Mouse (Mus musculus) forebrain, embryonic 12.5 days (tissue): ENCODE data around the gene Nol4l. TPM values are rescaled to one million over a fixed set of nuclear protein-coding genes. Genes with fewer than 3 reads are reported as not detected.

Source experiments
- ATAC-seq: fragments of 200-750 bp; cut with Nextera tagmentation; 2 replicates; pipeline ENCODE4 v1.8.0; 2017; ENCODE audit warnings: moderate TSS enrichment; ENCODE audit not compliant: low FRiP score
- H3K27ac ChIP-seq: fragments of 300-500 bp; sonication (generic); 2 replicates; pipeline ENCODE4 v1.5.1; 2016; ENCODE audit warnings: mild to moderate bottlenecking
- H3K27me3 ChIP-seq: fragments of 300-500 bp; sonication (generic); 2 replicates; pipeline ENCODE4 v1.6.1; 2016; ENCODE audit warnings: mild to moderate bottlenecking
- H3K36me3 ChIP-seq: fragments of 300-500 bp; sonication (generic); replicated peaks from 2 replicates; pipeline ENCODE4 v1.6.1; 2016; ENCODE audit warnings: mild to moderate bottlenecking
- H3K4me1 ChIP-seq: fragments of 300-500 bp; sonication (generic); 2 replicates; pipeline ENCODE4 v1.6.1; 2016
- H3K4me2 ChIP-seq: fragments of 300-500 bp; sonication (generic); 2 replicates; pipeline ENCODE4 v1.6.1; 2016; ENCODE audit warnings: mild to moderate bottlenecking, moderate library complexity
- H3K4me3 ChIP-seq: fragments of 300-500 bp; sonication (generic); replicated peaks from 2 replicates; pipeline ENCODE4 v1.5.1; 2016; ENCODE audit warnings: mild to moderate bottlenecking
- H3K9ac ChIP-seq: fragments of 300-500 bp; sonication (generic); 2 replicates; pipeline ENCODE4 v1.6.1; 2016; ENCODE audit warnings: mild to moderate bottlenecking
- H3K9me3 ChIP-seq: fragments of 300-500 bp; sonication (generic); 2 replicates; pipeline ENCODE4 v1.6.1; 2016
- WGBS: fragments of 180-500 bp; shearing (Covaris S2); methylation state at CpG from one replicate; pipeline ENCODE4 v1.1.7; 2016; 5-methylcytosine and 5-hydroxymethylcytosine counted together
- polyA plus RNA-seq: library from polyadenylated mRNA; unstranded; fragments of >200 nt; fragmentation: Nextera tagmentation; extraction: Ambion mirVana; gene quantifications from 2 replicates; pipeline ENCODE4 v1.2.1, GENCODE M21; 2016

Gene Nol4l
- polyA plus RNA-seq, 1 experiment from 2014 or later = 31.4 TPM

DNA sequence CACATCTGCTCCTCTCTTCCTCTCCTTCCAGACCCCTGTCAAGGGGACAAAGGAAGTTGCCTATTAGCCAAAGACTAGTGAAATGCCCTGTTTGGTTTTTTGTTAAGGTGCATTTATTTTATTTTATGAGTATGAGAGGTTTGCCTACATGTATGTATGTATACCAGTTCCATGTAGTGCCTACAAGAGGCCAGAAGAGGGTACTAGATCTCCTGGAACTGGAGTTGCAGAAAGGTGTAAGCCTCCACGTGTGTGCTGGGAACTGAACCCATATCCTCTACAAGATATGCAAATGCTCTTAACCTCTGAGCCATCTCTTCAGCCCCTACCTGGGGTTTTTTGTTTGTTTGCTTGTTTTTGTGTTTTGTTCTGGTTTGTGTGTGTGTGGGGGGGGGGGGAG is 4.2 kb upstream of the Nol4l start:
- Histone ChIP-seq H3K4me1 (peaks cover 7% of the 10 kb centered on the region), H3K9ac (no peak overlapping the region), H3K27ac (no peak overlapping the region), H3K9me3 (no peaks in the 10 kb centered on the region), H3K4me2 (no peak overlapping the region), H3K27me3 (peaks cover 20% of the 10 kb centered on the region), H3K4me3 (no peak overlapping the region), H3K36me3 (no peaks in the 10 kb centered on the region)
- no peak for ATAC-seq
- WGBS = 62% methylated on average over 1 of the region's 1 CpGs

DNA sequence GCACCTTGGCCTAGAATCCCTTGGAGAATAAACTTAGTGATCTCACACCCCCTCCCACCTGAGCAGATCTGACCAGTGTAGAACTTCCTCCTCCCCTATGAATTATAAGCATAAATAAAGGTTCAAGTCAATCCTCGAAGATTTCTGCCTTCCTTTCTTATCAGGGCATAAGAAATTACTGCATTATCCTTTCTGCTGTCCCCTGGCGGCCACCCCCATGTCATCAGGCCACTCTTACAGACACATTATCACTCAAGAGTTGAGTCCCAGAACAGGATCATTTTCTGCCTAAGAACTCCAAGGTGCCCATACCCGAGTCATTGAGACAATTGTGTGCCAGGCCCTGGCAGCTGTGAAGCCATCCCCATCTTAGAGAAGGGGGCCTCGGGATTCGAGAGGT is 1.2 kb upstream of the Nol4l start:
- H3K9me3 ChIP-seq = no peaks in the 10 kb centered on the region
- no peak overlapping the region for H3K9ac ChIP-seq
- peaks cover 36% of the 10 kb centered on the region for H3K4me1 ChIP-seq
- H3K4me2 ChIP-seq = peak overlapping the region; percentile 98; the same call in 1 of the 2 replicates
- 55% methylated on average over 5 of the region's 5 CpGs for WGBS
- no peak for ATAC-seq
- no peak overlapping the region for H3K27ac ChIP-seq
- H3K36me3 ChIP-seq = no peaks in the 10 kb centered on the region
- H3K27me3 ChIP-seq = peaks cover 33% of the 10 kb centered on the region
- no peak overlapping the region for H3K4me3 ChIP-seq

DNA sequence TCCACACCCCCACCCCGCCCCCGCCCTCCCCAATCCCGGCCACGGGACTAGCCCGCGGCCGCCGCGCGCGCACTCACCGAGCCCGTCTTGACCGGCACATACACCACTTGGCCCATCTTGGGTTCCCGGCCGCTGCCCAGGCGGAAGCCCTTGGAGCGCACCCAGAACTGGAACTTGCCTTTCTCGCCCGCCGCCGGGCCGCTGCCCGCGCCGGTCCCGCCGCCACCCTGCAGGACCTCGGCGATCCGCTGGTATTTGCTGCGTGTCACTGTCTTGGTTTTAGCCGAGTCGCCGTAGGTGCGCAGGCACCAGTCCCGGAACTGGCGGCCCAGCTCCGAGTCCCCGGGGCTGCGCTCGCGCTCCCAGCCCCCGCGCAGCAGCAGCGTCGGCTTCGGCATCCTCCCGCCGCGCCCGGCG is 398 bp downstream of the Nol4l start:
- peaks cover 33% of the 10 kb centered on the region for H3K27me3 ChIP-seq
- WGBS = under 1% methylated on average over 34 of the region's 53 CpGs
- H3K9me3 ChIP-seq = no peaks in the 10 kb centered on the region
- H3K9ac ChIP-seq = peak overlapping the region; percentile 88
- peaks cover 50% of the 10 kb centered on the region for H3K4me1 ChIP-seq
- peak overlapping the region; percentile 98 for H3K4me2 ChIP-seq
- H3K36me3 ChIP-seq = no peaks in the 10 kb centered on the region
- ATAC-seq = peak; percentile 12
- peak overlapping the region; percentile 76 for H3K4me3 ChIP-seq
- peak overlapping the region; percentile 93 for H3K27ac ChIP-seq

DNA sequence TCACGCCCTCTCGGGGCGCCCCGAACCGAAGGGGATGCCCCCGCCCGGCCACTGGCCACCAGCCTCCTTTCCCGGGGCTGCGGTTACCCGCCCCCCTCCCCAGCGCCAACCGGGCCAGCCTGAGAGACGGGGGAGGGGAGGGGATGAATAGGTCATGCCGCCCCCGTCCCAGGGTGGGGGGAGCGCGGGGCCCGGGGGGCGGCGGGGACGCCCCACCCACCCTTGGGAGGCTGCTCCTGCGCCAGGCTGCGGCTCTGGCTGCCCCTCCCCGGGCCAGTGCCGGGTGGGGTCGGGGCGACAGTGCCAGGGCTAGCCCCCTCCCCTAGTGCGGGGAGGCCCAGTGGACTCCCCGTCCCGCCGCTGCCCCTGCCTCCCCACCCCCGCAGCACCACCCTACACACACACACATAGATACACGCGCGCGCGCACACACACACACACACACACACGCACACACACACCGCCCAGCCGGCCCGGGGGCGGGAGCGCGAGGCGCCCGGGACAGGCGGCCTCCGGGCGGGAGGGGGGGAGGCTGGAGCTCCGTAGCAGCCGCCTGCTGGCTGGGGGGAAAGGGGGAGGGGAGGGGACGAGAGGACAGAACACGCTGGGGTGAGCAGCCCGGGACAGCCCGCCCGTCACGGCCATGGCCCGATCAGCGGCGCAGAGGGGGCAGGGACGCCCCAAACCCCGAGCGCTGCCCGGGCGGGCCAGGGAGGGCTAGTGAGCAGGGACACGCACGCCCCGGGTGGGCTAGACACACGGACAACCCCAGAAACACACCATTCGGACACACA is 1.0 kb downstream of the Nol4l start:
- Histone ChIP-seq H3K27me3 (peaks cover 33% of the 10 kb centered on the region), H3K4me3 (peak overlapping the region; percentile 76)

DNA sequence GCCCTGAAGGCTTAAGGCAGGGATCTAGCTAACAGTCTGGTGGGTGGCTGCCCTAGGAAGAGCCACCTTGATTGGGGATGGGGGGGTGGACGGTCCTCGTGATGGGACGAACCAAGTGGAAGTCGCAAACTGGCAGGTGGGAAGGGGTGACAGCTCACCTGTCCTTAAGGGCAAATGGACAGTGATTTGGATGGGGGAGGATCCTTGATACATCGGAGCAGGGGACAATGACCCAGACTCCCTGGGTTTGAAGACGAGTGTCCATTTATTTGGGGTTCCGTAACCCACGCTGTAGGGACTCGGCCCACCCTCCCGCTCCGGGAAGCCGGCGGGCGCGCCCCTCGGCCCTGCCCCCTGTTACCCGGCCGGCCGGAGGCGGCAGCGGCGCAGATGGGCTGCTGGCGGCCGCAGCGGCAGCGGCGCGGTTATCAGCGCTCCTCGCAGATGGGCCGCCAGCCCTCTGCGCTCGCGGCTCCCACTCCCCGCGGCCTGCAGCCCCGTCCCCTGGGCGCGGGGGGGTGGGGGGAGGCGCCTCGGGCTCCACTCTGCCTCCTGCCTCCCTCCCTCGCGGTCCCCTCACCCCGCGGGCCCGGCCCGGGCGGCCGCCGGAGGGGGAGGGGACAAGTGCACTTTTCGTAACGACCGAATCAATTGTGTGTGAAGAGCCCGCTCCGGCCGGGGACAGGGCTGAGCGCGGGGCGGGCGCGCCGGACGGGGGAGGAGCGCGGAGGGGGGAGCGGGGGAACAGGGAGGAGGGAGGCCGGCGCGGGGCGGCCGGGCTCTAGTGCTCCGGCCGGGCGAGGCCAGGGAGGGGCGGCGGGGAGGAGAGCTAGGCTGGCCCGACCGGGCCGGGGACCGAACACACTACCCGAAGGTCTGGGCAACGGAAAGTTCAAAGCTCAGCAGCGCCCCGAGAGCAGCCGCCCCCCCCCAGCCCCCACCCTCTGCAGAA is 1.9 kb downstream of the Nol4l start:
- Histone ChIP-seq H3K27me3 (peaks cover 36% of the 10 kb centered on the region), H3K4me3 (peak overlapping the region; percentile 76), H3K4me1 (peaks cover 65% of the 10 kb centered on the region), H3K9me3 (no peaks in the 10 kb centered on the region), H3K27ac (peak overlapping the region; percentile 93), H3K9ac (peak overlapping the region; percentile 88), H3K36me3 (no peaks in the 10 kb centered on the region), H3K4me2 (peak overlapping the region; percentile 98)
- under 1% methylated on average over 64 of the region's 85 CpGs for WGBS
- peak; percentile 61 for ATAC-seq

More for the DNA sequence above, 1.0 kb downstream of the Nol4l start:
- H3K4me2 ChIP-seq = peak overlapping the region; percentile 98
- peak; percentile 40 for ATAC-seq
- H3K9me3 ChIP-seq = no peaks in the 10 kb centered on the region
- H3K9ac ChIP-seq = peak overlapping the region; percentile 88
- 3% methylated on average over 12 of the region's 70 CpGs for WGBS
- H3K4me1 ChIP-seq = peaks cover 56% of the 10 kb centered on the region
- H3K36me3 ChIP-seq = no peaks in the 10 kb centered on the region
- H3K27ac ChIP-seq = peak overlapping the region; percentile 93

DNA sequence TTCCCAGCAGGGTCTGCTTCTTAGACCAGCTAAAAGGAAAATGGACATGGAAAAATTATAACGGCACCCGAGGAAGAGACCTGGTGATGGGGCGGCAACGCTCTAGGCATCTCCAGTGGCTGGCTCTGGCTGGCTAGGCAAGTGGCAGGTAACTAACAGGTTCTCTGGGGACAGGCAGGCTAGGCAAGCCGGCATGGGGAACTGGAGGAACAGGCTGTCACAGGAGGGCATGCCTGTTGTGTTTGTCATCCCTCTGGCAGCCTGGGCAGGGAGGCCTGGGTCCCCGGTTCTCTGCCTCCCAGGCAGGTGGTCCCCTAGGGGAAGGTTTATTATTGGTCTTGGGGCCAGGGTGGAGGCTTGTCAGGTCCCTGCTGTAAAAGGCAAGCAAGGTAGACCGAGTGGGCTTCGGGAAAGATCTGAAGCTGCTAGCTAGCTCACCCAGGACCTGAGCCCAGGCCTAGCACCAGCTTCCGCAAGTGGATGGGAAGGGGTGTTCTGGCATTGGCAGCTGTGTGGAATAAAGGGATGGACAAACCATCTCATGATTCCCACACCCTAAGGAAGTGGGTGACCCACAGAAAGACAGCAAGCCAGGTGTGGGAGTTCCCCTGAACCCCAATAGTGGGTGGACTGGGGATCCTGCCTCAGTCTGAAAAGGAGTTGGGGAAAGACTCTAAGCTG is 2.8 kb downstream of the Nol4l start:
- ATAC-seq = no peak
- H3K4me2 ChIP-seq = peak overlapping the region; percentile 98
- H3K27ac ChIP-seq = peak overlapping the region; percentile 93
- H3K9me3 ChIP-seq = no peaks in the 10 kb centered on the region
- H3K27me3 ChIP-seq = peaks cover 35% of the 10 kb centered on the region
- H3K9ac ChIP-seq = peak overlapping the region; percentile 88; the same call in 1 of the 2 replicates
- WGBS = 51% methylated on average over 9 of the region's 9 CpGs
- no peak overlapping the region; the same call in 1 of the 2 replicates for H3K4me3 ChIP-seq
- no peaks in the 10 kb centered on the region for H3K36me3 ChIP-seq
- H3K4me1 ChIP-seq = peaks cover 74% of the 10 kb centered on the region

DNA sequence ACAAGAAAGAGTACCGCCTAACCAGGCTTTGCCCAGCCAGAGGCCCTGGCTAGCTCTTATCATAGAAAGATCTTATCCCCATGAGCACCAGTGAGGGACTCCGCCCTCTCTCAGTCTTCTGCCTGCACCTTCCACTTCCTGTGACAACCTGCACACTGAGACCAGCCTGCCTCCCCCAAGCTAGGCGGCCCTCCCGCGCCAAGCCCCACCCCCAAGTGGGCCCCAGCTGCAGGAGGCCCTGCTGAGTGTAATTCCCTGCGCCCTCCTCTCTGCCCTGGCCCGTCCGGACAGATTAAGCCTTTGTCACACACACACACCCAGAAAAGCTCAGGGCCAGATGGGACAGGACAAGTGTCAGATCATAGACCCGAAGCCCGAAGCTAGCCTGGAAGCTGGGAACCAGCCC is 3.9 kb downstream of the Nol4l start:
- 9% methylated on average over 10 of the region's 10 CpGs for WGBS
- Histone ChIP-seq H3K4me3 (no peak overlapping the region), H3K9ac (no peak overlapping the region; the same call in 1 of the 2 replicates), H3K4me2 (no peak overlapping the region), H3K4me1 (peaks cover 79% of the 10 kb centered on the region), H3K36me3 (no peaks in the 10 kb centered on the region), H3K27ac (peak overlapping the region; percentile 51; the same call in 1 of the 2 replicates), H3K9me3 (no peaks in the 10 kb centered on the region), H3K27me3 (peaks cover 28% of the 10 kb centered on the region)
- ATAC-seq = no peak

DNA sequence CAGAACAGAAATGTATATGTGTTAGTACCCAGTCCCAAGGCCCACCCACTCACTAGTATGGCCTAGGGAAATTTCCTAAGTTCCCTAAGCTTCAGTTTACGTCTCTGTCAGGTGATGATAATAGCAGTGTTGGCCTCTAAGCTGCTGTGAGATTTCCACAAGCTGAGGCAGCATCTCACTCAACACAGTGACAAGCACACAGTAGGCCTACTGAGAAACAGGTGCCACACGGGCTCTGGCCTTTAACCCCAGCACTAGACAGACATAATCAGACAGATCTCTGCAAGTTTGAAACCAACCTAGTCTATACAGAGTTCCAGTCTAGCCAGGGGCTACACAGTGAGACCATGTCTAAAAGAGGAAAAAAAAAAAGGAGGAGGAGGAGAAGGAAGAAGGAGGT is 5.0 kb downstream of the Nol4l start:
- Histone ChIP-seq H3K4me3 (no peak overlapping the region), H3K9ac (no peak overlapping the region), H3K27ac (no peak overlapping the region), H3K4me1 (peaks cover 78% of the 10 kb centered on the region), H3K27me3 (peaks cover 21% of the 10 kb centered on the region), H3K4me2 (no peak overlapping the region), H3K36me3 (no peaks in the 10 kb centered on the region), H3K9me3 (no peaks in the 10 kb centered on the region)
- WGBS = 58% methylated on average over 2 of the region's 2 CpGs
- no peak for ATAC-seq

DNA sequence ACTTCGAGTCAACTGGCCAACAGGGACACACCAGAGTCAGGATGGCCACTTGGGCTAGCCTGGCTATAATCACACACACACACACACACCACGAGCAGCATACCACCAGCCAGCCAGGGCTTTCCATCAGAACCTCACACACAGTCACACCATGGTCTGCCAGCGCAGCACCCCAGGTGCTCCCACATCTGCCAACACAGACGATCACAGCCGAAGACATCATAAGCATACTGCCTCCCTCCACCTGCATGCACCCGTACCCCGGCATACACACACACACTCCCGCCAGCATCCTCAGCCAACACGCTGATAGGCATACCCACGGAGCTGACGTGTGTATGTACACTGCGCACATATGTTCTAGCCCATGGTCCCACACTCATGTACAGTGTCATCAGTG is 6.1 kb downstream of the Nol4l start:
- Histone ChIP-seq H3K27ac (no peak overlapping the region), H3K36me3 (no peaks in the 10 kb centered on the region), H3K27me3 (peaks cover 21% of the 10 kb centered on the region), H3K9me3 (no peaks in the 10 kb centered on the region), H3K9ac (no peak overlapping the region), H3K4me2 (no peak overlapping the region), H3K4me1 (peaks cover 75% of the 10 kb centered on the region), H3K4me3 (no peak overlapping the region)
- no peak for ATAC-seq
- 87% methylated on average over 12 of the region's 12 CpGs for WGBS

DNA sequence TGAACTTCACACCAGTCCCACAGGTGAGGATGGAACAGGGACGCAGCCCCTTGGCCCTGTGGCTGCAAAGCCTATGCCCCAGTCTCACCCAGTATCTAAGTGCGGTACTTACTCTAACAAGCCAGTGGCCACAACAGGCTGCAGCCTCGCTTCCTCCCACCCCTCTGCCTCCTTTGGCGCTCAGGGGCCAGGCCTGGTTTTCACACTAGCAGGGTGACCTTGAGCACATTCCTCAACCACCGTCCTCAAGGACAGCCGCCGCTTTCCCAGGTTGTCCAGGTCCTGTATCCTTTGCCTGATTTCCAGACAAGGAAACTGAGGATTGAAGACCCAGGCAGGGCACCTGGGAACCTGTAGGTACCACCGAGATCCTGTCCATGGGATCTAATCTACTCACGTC is 6.6 kb downstream of the Nol4l start:
- Histone ChIP-seq H3K27me3 (peaks cover 21% of the 10 kb centered on the region), H3K27ac (no peak overlapping the region), H3K4me1 (peaks cover 72% of the 10 kb centered on the region), H3K4me2 (no peak overlapping the region), H3K9ac (no peak overlapping the region), H3K9me3 (no peaks in the 10 kb centered on the region), H3K36me3 (no peaks in the 10 kb centered on the region), H3K4me3 (no peak overlapping the region)
- ATAC-seq = no peak
- 73% methylated on average over 9 of the region's 9 CpGs for WGBS

DNA sequence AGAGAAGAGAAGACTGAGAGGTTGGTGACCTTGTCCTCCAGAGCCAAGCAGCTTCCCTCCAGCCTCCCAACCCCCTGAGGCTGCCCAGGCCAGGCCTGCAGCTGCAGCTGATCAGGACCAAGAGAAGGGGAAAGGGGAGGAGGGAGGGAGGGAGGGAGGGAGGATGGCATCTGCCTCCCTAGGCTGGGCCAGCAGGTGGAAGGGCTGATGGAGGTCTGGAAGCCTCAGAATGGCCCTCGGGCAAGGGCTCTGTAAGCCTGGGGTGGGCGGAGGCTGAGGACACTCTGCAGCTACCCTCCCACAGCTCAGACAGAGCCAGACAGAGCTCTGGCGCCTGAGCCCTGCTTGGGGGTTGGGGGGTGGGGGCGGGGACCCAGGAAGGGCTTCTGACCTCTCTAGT is 7.5 kb downstream of the Nol4l start:
- peaks cover 66% of the 10 kb centered on the region for H3K4me1 ChIP-seq
- no peak overlapping the region for H3K4me3 ChIP-seq
- H3K27ac ChIP-seq = peak overlapping the region; percentile 42
- H3K4me2 ChIP-seq = no peak overlapping the region
- 0 out of 2 replicates have a peak overlapping the region, but pooled peaks have one; percentile 14 for H3K9ac ChIP-seq
- 14% methylated on average over 4 of the region's 4 CpGs for WGBS
- no peaks in the 10 kb centered on the region for H3K36me3 ChIP-seq
- H3K9me3 ChIP-seq = no peaks in the 10 kb centered on the region
- peak; percentile 49; the same call in 1 of the 2 replicates for ATAC-seq
- H3K27me3 ChIP-seq = peaks cover 15% of the 10 kb centered on the region

DNA sequence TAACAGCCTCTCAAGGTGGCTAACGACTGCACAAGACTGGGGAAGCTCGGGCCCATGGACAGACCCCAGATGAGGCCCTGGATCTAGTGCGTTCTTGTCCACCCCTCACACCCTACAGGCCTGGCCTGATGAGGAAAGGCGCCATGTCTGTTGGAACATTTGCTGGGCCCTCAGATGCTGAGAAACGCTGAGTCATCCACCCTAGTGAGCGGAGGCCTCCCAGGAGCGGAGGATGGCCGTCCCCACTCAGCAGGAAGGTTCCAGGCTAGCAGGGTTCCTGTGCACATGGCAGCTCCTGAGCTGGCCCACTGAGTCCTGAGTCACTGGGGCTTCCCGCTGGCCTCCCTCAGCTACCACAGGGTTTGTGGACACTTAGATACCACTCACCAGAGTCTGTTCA is 9.7 kb downstream of the Nol4l start:
- no peak overlapping the region for H3K9ac ChIP-seq
- no peak overlapping the region for H3K4me2 ChIP-seq
- peaks cover 57% of the 10 kb centered on the region for H3K4me1 ChIP-seq
- 73% methylated on average over 9 of the region's 9 CpGs for WGBS
- no peak overlapping the region for H3K27ac ChIP-seq
- H3K9me3 ChIP-seq = no peaks in the 10 kb centered on the region
- ATAC-seq = no peak
- H3K36me3 ChIP-seq = no peaks in the 10 kb centered on the region
- peaks cover 8% of the 10 kb centered on the region; the same call in 1 of the 2 replicates for H3K27me3 ChIP-seq
- H3K4me3 ChIP-seq = no peak overlapping the region
